Mouse (Mus musculus) left cerebral cortex, postnatal 14 days (tissue): ENCODE results near the gene Spsb2. TPM values are rescaled to one million over a fixed set of nuclear protein-coding genes. Genes with fewer than 3 reads are reported as not detected.
A peak's percentile ranks its signal among the peaks of the same experiment; 100 is the strongest.
"Not testable (repeated sequence)": the region's sequence is repeated elsewhere in the genome, so short reads cannot be mapped to it uniquely, and the experiment has no call there.

Experiments used
- DNase-seq, 2 experiments: peaks; one replicate each; pipeline ENCODE4 v3.0.0; 2021 to 2022; ENCODE audit warnings: low spot score in 2 of 2, mixed read lengths in 1 of 2
- intact Hi-C: fragments of 180-260 bp; cut with DNase I; formaldehyde crosslinking; loops from one replicate; pipeline ENCODE4 v1.15.1; 2025
- total RNA-seq, 2 experiments: library from RNA; stranded (reverse); gene quantifications; 2 replicates each; pipeline ENCODE4 v1.2.3; 2021

Spsb2 gene
- total RNA-seq, 2 experiments from 2014 or later, result 2.9 to 5.3 TPM

DNA sequence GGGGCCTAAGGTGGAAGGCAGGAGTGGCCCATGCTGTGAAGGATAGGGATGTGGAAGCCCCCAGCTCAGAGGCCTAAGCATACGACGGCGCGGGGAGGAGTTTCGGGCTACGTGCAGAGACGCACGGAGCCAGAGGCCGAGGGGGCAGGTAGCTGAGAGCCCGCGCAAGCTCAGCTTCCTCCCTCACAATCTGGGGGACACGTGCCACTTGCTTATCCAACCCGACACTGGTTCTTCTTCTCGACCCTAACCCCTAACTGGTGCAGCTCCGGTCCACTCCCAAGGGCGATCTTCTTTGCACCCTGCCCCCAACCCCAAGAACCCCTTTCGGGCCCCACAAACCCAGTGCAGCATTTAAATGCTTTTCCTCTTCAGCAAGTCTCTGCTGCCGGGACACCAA lies 5.0 kb downstream of the Spsb2 start:
- intact Hi-C loops, result loop anchor here (2.0 kb wide), 1 partner anchor 45 kb away; the partner anchor contains the start of gene Eno2

DNA sequence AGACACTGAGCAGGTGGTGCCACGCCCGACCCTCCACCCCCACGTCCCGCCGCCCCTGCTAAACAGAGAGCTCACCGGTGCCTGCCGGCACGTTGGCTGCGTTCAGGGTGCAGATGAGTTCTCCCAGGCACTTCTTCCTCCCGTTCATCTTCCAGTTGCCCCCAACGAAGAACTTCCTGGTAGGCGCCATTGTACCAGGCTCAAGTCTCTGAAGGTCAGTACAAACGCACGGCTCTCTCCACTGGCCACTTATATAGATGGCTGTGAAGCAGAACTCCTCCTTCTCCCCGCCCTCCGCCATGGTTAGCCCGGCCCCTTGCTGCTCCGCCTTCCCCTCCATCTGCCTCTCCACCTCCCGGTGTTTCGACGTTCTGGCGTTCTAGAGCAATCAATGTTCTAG lies 5.5 kb downstream of the Spsb2 start, which contains the start of gene Tpi1:
Gene Tpi1 (minus strand): TSS at position 364 of the 400 bp plus-strand sequence.
- intact Hi-C loops, result loop anchor here (2.0 kb wide), 1 partner anchor 45 kb away; the partner anchor contains the start of gene Eno2
- DNase-seq, result peak; percentile 90 to 92

More for the DNA sequence above, 5.0 kb downstream of the Spsb2 start:
- DNase-seq, result peak; percentile 75 to 81

DNA sequence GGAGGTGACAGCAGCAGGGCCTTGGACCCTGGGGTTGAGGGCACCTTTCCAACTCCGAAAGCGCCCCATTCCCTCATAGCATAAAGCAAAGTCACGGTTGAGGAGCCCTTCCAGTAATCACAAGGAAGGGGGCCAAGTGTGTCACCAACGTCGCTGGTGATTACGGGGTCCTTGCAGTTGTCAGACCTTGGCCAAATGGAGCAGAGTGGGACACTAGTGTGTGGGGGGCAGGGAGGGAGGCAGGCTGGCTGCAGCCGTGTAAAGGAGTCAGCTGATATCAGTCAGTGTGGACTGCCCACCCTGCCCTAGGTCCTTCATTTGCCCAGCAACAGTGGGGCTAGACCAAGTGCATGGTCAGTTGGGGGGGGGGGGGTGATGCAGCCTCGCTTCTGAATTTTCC lies 6.0 kb downstream of the Spsb2 start:
- intact Hi-C loops, result no loop called here
- no peak for DNase-seq

DNA sequence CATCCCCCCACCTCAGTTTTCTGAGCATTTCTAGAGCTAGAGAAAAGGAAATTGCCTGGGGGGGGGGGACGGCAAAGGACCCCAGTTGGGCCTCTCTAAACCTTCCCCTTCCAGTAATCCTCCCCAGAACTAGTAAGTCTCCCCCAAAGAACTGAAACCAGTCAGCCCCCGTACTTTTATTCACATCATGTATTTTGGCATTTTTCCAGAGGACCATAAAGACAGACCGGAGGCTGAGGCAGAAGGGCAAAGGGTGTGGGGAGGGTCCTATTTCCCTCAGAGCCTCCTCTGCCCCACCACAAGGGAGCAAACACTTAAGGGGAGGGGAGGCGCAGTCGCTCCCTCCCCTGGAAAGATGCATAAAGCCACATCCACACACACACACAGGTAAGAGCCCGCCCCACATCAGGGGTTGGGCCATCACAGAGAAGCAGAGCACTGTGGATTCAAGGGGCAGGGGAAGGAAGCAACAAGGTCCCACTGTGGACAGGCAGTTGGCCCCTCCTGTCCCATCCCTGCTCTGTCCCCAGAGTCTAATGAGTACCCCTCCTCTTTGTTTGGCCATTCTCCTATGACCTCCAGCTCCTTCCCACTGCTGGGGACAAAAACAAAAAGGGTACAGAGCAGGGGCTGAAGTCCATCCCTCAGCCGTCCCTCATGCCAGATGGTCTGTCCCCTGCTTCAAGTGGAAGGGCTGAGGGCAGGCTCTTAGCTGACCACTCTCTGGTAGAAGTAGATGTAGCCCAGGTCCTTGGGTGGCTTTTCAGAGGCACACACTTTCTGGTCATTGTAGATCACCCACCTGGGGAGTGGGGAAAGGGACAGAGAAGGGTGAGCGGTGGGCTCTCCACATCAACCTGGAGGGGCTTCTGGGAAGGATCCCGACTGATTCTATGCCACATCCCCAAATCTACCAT lies 6.7 kb downstream of the Spsb2 start:
- intact Hi-C loops, result no loop called here
- DNase-seq, result no peak

DNA sequence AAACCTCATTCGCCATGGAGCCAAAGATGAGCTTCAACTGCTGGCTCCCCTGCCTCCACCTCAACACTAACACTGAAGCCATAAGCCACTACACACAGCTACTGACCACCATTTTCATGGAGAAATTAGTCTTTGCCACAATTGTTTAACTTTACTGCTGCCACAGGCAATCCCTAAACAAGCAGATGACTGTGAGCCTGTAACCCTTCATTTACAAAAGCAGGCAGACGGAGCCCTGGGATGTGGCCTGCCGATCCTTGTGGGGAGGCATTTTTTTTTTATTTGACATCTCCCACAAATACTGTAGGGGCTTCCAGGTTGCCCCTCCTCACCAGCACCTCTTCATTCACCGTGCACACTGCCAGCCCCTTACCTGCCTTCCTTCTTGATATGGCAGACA lies 8.2 kb downstream of the Spsb2 start:
- DNase-seq, result no peak
- intact Hi-C loops, result no loop called here

DNA sequence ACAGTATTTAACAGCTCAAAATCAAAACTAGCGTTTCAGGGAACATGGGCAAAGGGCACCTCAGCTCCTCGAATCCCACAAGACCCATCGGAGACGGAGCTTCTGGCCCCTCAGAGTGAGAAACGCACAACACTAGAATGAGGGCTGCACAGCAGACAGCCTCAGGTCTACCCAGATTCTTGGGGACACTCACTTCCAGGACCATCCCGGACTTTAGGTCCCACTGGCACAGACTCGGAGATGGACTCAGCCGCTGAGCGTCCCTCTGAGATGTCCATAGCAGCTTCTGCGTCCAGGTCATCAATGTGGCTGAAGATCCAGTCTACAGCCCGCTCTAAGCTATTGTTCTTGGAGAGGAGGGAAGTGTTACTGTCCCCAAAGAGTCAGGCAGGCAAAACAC lies 8.7 kb downstream of the Spsb2 start:
- no peak for DNase-seq

DNA sequence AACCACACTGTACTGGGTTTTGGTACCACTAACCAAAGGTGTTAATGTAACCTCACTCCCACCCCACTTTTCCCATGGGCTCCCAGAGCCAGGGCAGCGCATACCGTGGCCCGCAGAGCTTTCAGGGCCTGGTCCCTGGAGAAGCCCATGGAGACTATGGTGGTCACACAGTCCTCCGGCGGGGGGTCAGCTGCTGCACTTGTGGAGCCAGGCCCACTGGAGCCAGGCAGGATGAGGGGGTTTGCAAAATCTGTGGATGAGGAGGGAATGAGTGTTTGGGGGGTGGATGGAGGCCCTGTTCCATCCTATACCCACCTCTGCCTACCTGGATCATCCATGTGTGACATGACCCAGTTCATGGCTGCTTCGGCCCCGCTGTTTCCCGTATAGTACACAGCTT lies 9.1 kb downstream of the Spsb2 start:
- DNase-seq, result no peak
- intact Hi-C loops, result no loop called here

More for the DNA sequence above, 8.7 kb downstream of the Spsb2 start:
- intact Hi-C loops, result no loop called here

DNA sequence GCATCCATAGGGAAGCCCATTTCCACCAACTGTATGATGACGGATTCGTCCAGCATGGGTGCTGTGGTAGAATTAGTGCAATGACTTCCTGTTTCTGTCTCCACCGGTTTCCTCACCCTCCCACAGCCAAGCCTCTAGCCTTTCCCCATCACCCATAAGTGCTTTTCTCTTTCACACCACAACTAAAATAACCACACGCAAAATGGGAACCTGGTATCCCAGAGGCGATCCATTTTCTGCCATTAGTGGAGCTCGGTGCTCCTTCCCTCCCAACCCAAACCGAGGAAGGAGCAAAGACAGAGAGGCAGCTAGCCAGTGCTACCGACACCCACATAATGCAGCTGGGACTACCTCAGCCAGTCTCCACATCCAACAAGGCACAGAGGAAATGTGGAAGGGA lies 9.5 kb downstream of the Spsb2 start:
- DNase-seq, result no peak

DNA sequence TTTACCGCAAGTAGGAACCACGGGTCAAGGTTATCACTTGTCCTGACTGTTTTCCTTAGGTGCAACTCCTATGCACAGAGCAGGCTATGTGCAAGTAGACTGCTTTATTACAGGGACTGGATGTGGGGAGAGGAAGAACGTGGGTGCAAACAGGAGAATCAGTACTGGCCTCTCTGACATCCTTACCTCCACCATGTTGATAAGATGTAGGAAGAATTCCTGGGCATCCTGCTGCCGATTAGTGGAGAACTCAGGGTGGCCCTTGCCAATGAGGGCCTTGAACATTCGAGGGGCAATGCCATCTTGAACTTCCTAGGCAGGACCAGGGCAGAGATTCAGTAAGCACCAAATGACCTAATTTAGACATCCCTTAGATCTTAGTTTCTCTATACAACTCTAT lies 12.4 kb downstream of the Spsb2 start:
- intact Hi-C loops, result no loop called here
- no peak for DNase-seq

More for the DNA sequence above, 9.5 kb downstream of the Spsb2 start:
- intact Hi-C loops, result no loop called here

DNA sequence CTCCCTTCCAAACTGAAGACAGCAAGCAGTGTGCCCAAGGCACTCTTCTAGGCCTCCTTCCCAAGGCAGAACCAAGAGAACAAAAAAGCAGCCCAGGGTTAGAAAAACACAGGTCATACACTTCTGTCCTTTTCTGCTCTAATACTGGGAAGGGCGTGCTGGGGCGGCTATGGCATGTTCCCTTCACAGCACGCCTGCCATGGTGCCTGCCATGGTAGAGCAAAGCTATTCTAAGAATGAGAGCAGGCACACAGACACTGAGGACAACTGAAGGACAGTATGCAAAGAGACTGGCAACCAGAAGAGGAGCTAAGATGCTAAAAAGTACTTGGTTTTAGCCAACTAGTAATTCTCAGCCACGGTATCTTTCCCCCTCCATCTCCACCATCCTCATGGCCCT lies 13.6 kb downstream of the Spsb2 start:
- no peak for DNase-seq
- intact Hi-C loops, result no loop called here

DNA sequence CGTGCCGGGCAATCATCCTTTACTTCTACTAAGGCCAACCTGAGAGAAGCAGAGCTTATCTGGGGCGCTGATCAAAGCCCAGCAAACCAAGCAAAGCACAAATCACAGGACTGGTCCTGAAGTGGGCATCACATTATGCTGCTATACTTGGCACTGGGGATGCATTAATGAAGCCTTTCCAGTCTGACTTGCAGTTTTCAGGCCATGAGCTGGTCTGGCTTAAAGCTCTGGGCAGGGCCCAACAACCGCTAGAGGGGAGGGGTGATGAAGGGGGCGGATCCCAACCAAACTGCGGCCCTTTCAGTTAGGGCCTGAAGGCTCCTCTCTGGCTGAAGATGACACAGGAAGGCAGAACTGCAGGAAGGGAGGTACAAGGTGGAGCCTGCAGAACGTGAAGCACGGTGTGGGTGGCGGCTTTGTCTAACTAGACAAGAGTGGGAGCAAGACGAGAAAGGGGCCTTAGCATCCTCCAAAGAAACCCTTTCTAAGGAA lies 19.7 kb downstream of the Spsb2 start:
- intact Hi-C loops, result no loop called here
- DNase-seq, result no peak

DNA sequence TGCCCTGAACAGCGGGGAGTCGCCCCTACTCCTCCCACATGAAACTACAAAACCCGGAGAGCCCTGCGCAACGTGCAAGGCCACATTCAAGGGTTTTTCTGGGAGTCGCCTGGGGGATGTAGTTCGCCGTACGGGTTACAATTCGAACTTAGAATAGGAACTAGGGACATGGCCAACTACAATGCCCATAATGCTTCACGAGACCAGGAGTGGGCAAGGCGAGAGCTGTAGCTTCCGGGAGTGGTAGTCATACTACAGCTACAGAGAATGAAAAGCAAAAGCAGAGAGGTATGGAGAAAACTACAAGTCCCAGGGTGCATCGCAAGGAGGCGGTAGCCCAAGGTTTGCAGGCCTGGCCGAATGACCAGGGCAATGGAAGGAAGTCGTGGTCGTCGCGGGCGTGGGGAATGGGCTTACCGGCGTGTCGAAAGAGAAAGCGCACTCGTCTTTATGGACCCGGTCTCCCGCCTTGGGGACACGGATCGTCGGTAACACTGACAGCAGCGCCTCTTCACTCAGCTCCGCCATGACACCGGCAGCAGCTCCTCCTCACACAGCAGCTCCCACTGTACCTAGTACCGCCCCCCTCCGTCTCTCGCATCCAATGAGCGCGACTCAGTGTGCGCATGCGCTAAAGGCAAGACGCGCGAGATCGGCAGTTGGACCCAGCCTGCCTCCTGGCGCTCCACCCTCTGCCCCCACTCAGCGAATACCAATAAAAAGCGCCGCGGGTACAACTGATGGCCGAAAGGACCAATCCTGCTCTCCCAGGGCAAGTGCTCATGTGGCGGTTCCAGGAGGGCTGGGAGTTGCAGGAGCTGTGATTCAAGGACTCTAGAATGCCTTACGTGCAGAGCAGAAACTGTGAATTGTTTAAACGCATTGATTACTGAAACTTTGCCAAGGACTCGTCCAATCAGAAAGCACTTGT lies 20.7 kb downstream of the Spsb2 start, which contains the start of the genes Usp5 and Cdca3:
Gene Usp5 (minus strand): TSS at position 617 of the 931 bp plus-strand sequence.
Gene Cdca3 (plus strand): TSS at position 680 of the 931 bp plus-strand sequence.
- peak; percentile 99 for DNase-seq
- intact Hi-C loops, result no loop called here

DNA sequence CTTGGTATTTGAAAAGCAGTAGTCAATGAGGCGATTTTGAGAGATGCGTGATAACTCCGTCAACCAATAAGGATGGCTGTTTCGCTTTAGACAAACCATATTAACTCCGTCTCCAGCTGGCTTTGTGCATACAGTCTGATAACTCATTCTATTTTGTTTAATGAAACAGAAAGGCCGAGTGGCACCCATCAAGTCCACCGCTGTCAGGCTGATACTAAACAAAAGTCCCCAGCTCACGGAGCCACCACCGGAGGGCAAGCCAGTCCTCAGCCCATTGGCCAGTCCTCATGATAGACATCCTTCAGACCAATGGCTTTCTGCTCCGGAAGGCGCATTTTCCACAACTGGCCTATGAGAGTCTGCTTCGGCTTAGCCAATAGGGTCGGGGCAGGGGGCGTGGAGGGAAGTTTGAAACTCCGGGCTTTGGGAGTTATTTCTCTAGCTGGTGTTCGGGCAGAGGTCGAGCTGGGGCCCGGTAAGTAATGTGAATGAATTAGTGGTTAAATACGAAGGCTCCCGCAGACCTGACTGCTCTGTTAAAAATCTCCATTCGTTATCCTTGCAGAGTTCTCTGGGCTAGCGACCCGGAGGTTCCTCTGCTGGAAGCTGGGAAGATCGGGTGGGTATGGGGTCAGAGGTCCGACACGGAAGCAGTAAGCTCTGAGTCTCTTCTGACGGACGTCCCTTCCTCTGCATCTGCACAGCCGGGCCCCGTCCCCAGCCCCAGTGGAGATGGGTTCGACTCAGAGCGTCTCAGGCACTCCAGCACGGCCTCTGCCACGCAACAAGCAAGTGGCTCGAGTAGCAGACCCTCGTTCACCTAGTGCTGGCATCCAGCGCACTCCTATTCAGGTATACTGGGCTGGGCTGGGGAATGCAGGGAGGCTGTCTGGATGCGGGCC lies 21.6 kb downstream of the Spsb2 start:
- intact Hi-C loops, result no loop called here
- DNase-seq, result peak; percentile 95 to 97

DNA sequence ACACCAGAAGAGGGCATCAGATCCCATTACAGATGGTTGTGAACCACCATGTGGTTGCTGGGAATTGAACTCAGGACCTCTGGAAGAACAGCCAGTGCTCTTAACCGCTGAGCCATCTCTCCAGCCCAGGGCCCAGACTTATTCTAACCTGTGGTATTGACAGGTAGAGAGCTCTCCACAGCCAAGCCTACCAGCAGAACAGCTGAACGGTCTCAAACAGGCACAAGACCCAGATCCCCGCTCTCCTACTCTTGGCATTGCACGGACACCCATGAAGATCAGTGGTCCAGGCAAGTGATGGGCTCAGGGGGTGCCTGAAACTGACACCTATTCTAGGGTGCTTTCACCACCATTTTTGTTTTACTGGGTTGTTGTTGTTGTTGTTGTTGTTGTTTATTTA lies 22.7 kb downstream of the Spsb2 start:
- DNase-seq, intact Hi-C loops: not testable (repeated sequence)

DNA sequence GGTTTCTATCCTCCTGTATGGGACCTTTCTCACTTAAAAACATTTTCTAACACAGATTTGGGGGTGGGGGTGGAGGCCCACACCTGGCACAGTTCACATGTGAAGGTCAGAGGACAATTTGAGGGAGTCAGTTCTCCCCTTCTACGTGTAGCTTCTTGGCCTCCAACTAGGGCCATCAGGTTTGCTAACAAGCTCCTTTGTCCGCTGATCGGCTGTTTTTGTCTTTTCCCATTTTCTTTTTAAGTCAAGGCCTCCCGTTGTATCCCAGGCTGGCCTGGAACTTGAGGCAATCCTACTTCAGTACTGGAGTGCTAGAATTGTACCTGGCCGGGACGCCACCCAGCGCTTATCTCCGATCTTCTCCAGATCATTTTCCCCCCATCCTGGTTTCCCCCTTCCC lies 23.2 kb downstream of the Spsb2 start:
- intact Hi-C loops, result no loop called here
- no peak for DNase-seq

DNA sequence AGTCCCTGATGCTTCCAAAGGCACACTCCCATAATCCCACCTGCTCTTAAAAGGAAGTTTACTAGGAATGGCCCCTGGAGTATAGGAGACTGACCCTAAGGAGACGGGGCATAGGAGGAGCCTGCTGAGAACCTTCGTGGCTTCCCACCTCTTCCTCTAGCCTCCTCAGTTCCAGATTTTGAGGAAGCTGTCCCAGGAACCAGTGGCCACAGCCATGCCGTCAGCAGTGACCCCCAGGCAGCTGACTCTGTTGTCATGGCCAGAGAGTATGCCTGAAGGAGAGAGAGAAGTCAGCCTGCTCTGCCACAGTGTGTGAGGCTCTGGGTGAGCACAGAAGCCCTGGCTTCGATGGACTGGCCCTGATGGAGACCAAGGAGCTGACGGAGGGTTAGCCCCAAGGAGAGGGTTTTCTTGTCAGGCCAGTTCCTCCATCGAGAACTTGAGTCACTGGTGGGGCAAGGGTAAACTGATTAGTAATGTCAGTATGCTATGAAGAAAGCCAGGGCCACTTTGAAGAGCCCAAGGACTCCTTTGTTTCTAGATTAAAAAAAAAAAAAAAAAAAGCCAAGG lies 26.1 kb downstream of the Spsb2 start:
- intact Hi-C loops, result no loop called here
- DNase-seq, result no peak

DNA sequence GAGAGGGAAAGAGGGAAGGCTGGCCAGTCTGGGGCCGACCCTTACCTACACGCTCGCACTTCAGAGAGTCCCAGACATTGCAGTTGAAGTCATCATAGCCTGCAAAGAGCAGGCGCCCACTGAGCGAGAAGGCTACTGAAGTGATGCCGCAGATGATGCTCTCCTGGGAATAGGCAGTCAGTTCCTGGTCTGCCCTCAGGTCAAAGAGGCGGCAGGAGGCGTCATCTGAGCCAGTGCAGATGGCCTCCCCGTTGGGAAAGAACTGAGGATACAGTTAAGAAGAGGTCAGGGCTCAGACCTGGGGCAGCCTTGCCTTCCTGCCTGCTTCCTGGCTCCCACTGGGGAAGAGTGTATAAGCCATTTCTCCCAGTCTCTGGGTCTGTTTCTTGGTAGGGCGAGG lies 27.1 kb downstream of the Spsb2 start:
- DNase-seq, result no peak
- intact Hi-C loops, result no loop called here

DNA sequence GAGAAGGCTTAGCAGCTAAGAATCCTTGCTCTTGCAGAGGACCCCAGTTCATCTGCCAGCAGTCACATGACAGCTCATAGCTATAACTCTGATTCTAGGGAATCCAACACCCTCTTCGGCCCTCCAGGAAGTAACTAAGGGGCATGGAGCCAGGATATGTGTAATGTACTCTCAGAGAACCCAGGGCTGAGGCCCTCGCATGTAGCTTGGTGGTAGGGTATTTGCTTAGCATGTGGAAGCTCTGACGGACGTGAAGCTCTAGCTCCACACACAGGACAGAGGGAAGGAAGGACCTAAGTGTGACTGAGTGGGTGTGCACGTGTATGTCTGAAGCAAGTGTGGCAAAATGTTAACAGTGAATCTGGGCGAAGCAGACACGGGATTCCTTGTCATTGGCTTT lies 27.9 kb downstream of the Spsb2 start:
- intact Hi-C loops, result no loop called here
- DNase-seq, result no peak
